Mouse (Mus musculus) cortical plate, adult 2 months (tissue): ENCODE data around the gene Krt86.

Experiments used
- CTCF ChIP-seq: fragments of 200-500 bp; IDR thresholded peaks from 2 replicates; pipeline ENCODE4 v1.5.1; 2011; ENCODE audit warnings: mild to moderate bottlenecking, control low read depth, low read length; ENCODE audit not compliant: insufficient read depth; ENCODE audit errors: extremely low read depth
- POLR2A ChIP-seq: fragments of 200-500 bp; IDR thresholded peaks from 2 replicates; pipeline ENCODE4 v1.6.1; 2011; ENCODE audit warnings: mild to moderate bottlenecking, low read length, control low read depth; ENCODE audit not compliant: insufficient read depth; ENCODE audit errors: extremely low read depth

GRCm38 (mm10) chr15:101485911-101486635 lies 12.8 kb downstream of the Krt86 start:
- no peak for TF ChIP-seq CTCF
- no peak for TF ChIP-seq POLR2A
